Comparison of ENCODE assay signal across 21 mouse cellular contexts in genomic region chr16:8776634-8777033, GRCm38 (mm10).
"Had no signal": no experiment of that assay in that cellular context is flagged by ENCODE, and none has a peak within 500 bp of the region (broad histone marks: within the 10 kb centered on the region; RNA-seq: fewer than 3 reads in every experiment).

No protein-coding gene starts in this region.

- DNase-seq: lung, adult 2 months; lung, postnatal 14 days; lung, postnatal 36 days; midbrain, embryonic 14.5 days; retina, postnatal 1 day; right cerebral cortex, adult 18-20 months; right cerebral cortex, postnatal 25 days; right cerebral cortex, postnatal 4 days; spleen, adult 18-20 months; thymus, adult 18-20 months; thymus, postnatal 14 days; thymus, postnatal 36 days had no signal

- H3K9me3 ChIP-seq: lung, embryonic 15.5 days; midbrain, embryonic 10.5 days; midbrain, embryonic 12.5 days; neural tube, embryonic 13.5 days; neural tube, embryonic 15.5 days had no signal

- H3K27ac ChIP-seq: lung, embryonic 15.5 days; macrophage; midbrain, embryonic 10.5 days; midbrain, embryonic 12.5 days; neural tube, embryonic 13.5 days; neural tube, embryonic 15.5 days had no signal

- H3K4me1 ChIP-seq: lung, embryonic 15.5 days; midbrain, embryonic 10.5 days; midbrain, embryonic 12.5 days; neural tube, embryonic 13.5 days; neural tube, embryonic 15.5 days had no signal

- H3K4me2 ChIP-seq: lung, embryonic 15.5 days; midbrain, embryonic 12.5 days; neural tube, embryonic 13.5 days; neural tube, embryonic 15.5 days had no signal

- H3K36me3 ChIP-seq: lung, embryonic 15.5 days; midbrain, embryonic 10.5 days; midbrain, embryonic 12.5 days; neural tube, embryonic 13.5 days; neural tube, embryonic 15.5 days had no signal

- H3K27me3 ChIP-seq: lung, embryonic 15.5 days; midbrain, embryonic 12.5 days; neural tube, embryonic 13.5 days; neural tube, embryonic 15.5 days had no signal

- H3K9ac ChIP-seq: lung, embryonic 15.5 days; midbrain, embryonic 12.5 days; neural tube, embryonic 13.5 days; neural tube, embryonic 15.5 days had no signal

- H3K4me3 ChIP-seq: lung, embryonic 15.5 days; midbrain, embryonic 10.5 days; midbrain, embryonic 12.5 days; myocyte; neural tube, embryonic 13.5 days; neural tube, embryonic 15.5 days had no signal

- ATAC-seq: lung, postnatal 0 days; midbrain, embryonic 16.5 days had no signal
